Mouse (Mus musculus) ES-Bruce4 (cell line): ENCODE results near the gene Slc1a2.

Experiments used
- CTCF ChIP-seq: IDR thresholded peaks from one replicate; pipeline ENCODE4 v1.8.1; 2011; ENCODE audit warnings: low read depth, low read length
- EP300 ChIP-seq: IDR thresholded peaks from 2 replicates; pipeline ENCODE4 v1.6.1; 2011; ENCODE audit warnings: low read depth, low read length; ENCODE audit not compliant: insufficient read depth
- POLR2A ChIP-seq: IDR thresholded peaks from one replicate; pipeline ENCODE4 v1.8.1; 2011; ENCODE audit warnings: low read length; ENCODE audit not compliant: insufficient read depth

GRCm38 (mm10) chr2:102620744-102621429 lies 37.6 kb upstream of the Slc1a2 start:
- TF ChIP-seq POLR2A (no peak), CTCF (no peak), EP300 (no peak)
